Mouse (Mus musculus): ENCODE results near the gene Ly75. TPM values are rescaled to one million over a fixed set of nuclear protein-coding genes. Genes with fewer than 3 reads are reported as not detected.

Ly75 gene
- total and polyA plus RNA-seq, 3 experiments, result 1.1 to 2.2 TPM; not detected in 1

DNA sequence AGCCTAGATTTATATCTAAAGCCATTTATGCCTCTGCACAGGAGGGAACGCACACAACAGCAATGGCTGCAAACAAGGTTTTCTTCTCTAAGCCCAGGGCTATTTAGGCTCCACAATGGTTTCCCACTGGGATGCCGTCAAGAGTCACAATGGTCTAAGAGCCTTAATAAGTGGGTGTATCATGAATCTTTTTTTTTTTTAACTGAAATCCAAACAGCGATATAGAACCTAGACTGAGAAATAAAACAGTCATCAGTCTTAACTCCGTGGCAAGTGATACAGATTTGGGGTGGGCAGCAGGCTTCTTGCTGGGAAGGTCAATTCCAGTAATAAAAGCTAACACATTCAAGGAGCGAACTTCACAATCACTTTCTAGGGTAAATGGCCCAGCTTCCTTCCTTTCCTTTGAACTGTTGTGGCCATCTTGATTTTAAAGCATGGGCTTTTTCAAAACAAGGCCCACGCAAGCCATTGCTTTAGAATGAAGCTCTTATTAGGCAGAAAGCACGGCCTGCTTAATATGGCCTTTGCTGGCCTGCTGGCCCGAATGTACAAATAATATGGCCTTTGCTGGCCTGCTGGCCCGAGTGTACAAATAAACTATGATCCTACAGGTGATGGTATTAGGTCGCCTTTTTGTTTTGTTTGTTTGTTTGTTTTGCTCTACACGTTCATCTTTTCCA is 39.4 kb downstream of the Ly75 start:
- Histone ChIP-seq H3K79me2 (ENCODE audit: control insufficient read depth, insufficient read depth, low read length, poor library complexity) (no peaks in the 10 kb centered on the region), H3K9me3 (replicated peaks; ENCODE audit: insufficient read depth, low read length) (no peaks in the 10 kb centered on the region), H3K4me1 (ENCODE audit: control insufficient read depth in 1 of 2, insufficient read depth in 2 of 2, low read length in 2 of 2) (peaks cover 5 to 9% of the 10 kb centered on the region in 2 experiments; a peak in 3 of 4 replicates), H3K9ac (ENCODE audit: control insufficient read depth, low read depth, low read length, poor library complexity, severe bottlenecking) (no peak overlapping the region), H3K27me3 (ENCODE audit: control insufficient read depth in 1 of 2, insufficient read depth in 2 of 2, low read length in 2 of 2) (no peaks in the 10 kb centered on the region), H3K27ac (ENCODE audit: control insufficient read depth, low read depth, low read length) (no peak overlapping the region), H3K4me3 (ENCODE audit: control insufficient read depth in 1 of 2, insufficient read depth in 1 of 2, low read depth in 2 of 2, low read length in 2 of 2) (no peak overlapping the region), H3K36me3 (ENCODE audit: control insufficient read depth in 1 of 2, insufficient read depth in 2 of 2, low read length in 2 of 2) (peaks cover 0 to 7% of the 10 kb centered on the region in 2 experiments; a peak in 2 of 4 replicates)
- no peak for DNase-seq (ENCODE audit: low read depth, low spot score)
- TF ChIP-seq BHLHE40 (IDR thresholded peaks at IDR 0.05; ENCODE audit: borderline replicate concordance, low read depth, low read length) (no peak), POLR2A (IDR thresholded peaks at IDR 0.05; ENCODE audit: control insufficient read depth in 1 of 2, insufficient read depth in 1 of 2, low read depth in 1 of 2, low read length in 2 of 2, poor library complexity in 1 of 2) (no peak), ZC3H11A (IDR thresholded peaks at IDR 0.05; ENCODE audit: low read depth, low read length) (no peak), EP300 (IDR thresholded peaks at IDR 0.05; ENCODE audit: low read depth in 1 of 2, low read length in 2 of 2) (no peak), TAL1 (IDR thresholded peaks at IDR 0.05; ENCODE audit: low read length) (no peak), GATA1 (IDR thresholded peaks at IDR 0.05; ENCODE audit: low read depth, low read length) (no peak), HCFC1 (IDR thresholded peaks at IDR 0.05; ENCODE audit: low read depth, low read length) (no peak), USF2 (IDR thresholded peaks at IDR 0.05; ENCODE audit: borderline replicate concordance in 1 of 2, insufficient read depth in 1 of 2, low read depth in 1 of 2, low read length in 2 of 2) (no peak), MAFK (IDR thresholded peaks at IDR 0.05; ENCODE audit: borderline replicate concordance, low read depth, low read length) (no peak), MYC (IDR thresholded peaks at IDR 0.05; ENCODE audit: low read depth, low read length) (no peak), ZKSCAN1 (IDR thresholded peaks at IDR 0.05; ENCODE audit: low read depth, low read length) (no peak), JUND (IDR thresholded peaks at IDR 0.05; ENCODE audit: low read depth, low read length) (no peak), CHD1 (IDR thresholded peaks at IDR 0.05; ENCODE audit: low read depth, low read length) (no peak), USF1 (IDR thresholded peaks at IDR 0.05; ENCODE audit: low read depth, low read length) (no peak), E2F4 (IDR thresholded peaks at IDR 0.05; ENCODE audit: borderline replicate concordance, low read depth, low read length) (no peak), MEF2A (IDR thresholded peaks at IDR 0.05; ENCODE audit: extremely low read depth, insufficient replicate concordance, low read depth, low read length, poor library complexity, severe bottlenecking) (no peak), RCOR1 (IDR thresholded peaks at IDR 0.05; ENCODE audit: low read depth, low read length) (no peak), MYB (IDR thresholded peaks at IDR 0.05; ENCODE audit: low read depth, low read length) (no peak)

Data from MEL (cell line).